In the genomic region with DNA sequence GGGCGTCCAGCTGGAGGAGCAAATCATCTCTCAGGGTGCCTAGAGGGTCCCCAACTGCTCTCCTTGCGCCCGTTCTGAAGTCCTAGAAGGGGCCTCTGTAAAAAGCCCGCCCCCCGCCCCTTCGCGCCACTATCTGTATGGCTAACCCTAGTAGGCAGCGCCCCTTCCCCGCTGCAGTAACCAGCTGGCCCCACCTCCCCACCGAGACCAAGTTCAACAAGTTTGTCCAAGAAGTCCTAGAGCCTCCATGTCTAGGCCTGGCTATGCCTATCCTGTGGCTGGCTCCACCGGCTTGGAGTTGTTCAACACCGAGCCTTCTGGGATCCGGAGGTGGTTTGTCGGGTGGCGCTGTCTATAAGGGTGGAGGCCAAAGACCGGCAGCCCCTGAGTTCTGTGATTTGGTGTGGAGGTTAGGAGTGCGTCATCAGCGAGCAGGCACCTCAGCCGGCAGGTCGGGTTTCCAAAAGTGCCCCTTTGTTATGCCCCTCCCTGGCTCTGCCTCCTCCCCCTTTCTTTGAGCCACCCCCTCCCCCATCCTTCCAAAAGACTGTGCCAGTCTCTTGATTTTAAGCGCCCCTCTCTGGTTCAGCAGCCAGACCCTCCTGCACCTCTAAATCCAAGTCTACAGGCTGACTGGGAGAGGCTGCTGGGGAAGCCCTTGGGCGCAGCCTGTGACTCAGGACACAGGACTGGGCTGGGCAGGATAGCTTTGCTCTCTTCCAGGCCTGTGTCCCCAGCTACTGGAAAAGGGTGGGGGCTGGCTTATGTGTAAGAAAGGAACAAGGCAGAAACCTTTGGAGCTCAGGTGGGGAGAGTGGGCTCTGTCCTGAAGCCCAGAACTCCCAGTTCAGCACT, we compare ENCODE assay signal across 9 mouse cellular contexts. TPM values are rescaled to one million over a fixed set of nuclear protein-coding genes. Genes with fewer than 3 reads are reported as not detected.
DNase-seq lines count a peak whose midpoint lies in the region; ATAC-seq lines count a peak whose summit lies in the region.
"Had no signal": no experiment of that assay in that cellular context is flagged by ENCODE, and none has a peak within 500 bp of the region (broad histone marks: within the 10 kb centered on the region; RNA-seq: fewer than 3 reads in every experiment).

No protein-coding gene starts in this region.

- peak overlapping the region; percentile 31; the same call in 1 of the 2 replicates for H3K27ac ChIP-seq in forebrain, embryonic 11.5 days (ENCODE audit: low read depth, low read length)
- peak overlapping the region; percentile 51 for H3K27ac ChIP-seq in liver, embryonic 15.5 days (replicated peaks)
- peak overlapping the region; percentile 82 for H3K27ac ChIP-seq in stomach, embryonic 15.5 days

- H3K36me3 ChIP-seq in forebrain, embryonic 11.5 days (ENCODE audit: control insufficient read depth, insufficient read depth, low read length), result no peaks in the 10 kb centered on the region
- H3K36me3 ChIP-seq in liver, embryonic 15.5 days (replicated peaks), result no peaks in the 10 kb centered on the region
- H3K36me3 ChIP-seq in stomach, embryonic 15.5 days, result 0 out of 2 replicates have a peak, but pooled peaks cover 12% of the 10 kb centered on the region

- peak overlapping the region; percentile 55 for H3K4me3 ChIP-seq in forebrain, embryonic 11.5 days (ENCODE audit: low read depth, low read length)
- peak overlapping the region; percentile 59 for H3K4me3 ChIP-seq in liver, embryonic 15.5 days (replicated peaks)
- H3K4me3 ChIP-seq in stomach, embryonic 15.5 days (replicated peaks), result peak overlapping the region; percentile 78

- DNase-seq in right cerebral cortex, postnatal 10 days (ENCODE audit: low spot score in 2 of 2), result peak; percentile 67 to 72
- DNase-seq in right cerebral cortex, adult 18-20 months, result no peak
- DNase-seq in adrenal gland, postnatal 14 days, result peak; percentile 65
- peak; percentile 80 for DNase-seq in forebrain, embryonic 11.5 days (ENCODE audit: low spot score)
- DNase-seq in layer of hippocampus, adult 9-10 months (ENCODE audit: low spot score), result no peak

- ATAC-seq in forebrain, embryonic 11.5 days (replicated peaks; ENCODE audit: low FRiP score), result peak; percentile 69
- peak; percentile 34 for ATAC-seq in inflammation-experienced regulatory T-cells, adult 6 months
- ATAC-seq in liver, embryonic 15.5 days (ENCODE audit: insufficient read depth), result peak; percentile 51
- ATAC-seq in stomach, embryonic 15.5 days (ENCODE audit: insufficient read depth, low FRiP score, low read depth), result peak; percentile 65

- H3K27me3 ChIP-seq in forebrain, embryonic 11.5 days (ENCODE audit: control insufficient read depth, insufficient read depth, low read length), result peaks cover 7% of the 10 kb centered on the region
- peaks cover 81% of the 10 kb centered on the region for H3K27me3 ChIP-seq in liver, embryonic 15.5 days
- H3K27me3 ChIP-seq in stomach, embryonic 15.5 days (replicated peaks), result peaks cover 12% of the 10 kb centered on the region; the same call in 1 of the 2 replicates

- peaks cover 14% of the 10 kb centered on the region for H3K4me1 ChIP-seq in forebrain, embryonic 11.5 days (replicated peaks; ENCODE audit: control insufficient read depth, insufficient read depth, low read length)
- H3K4me1 ChIP-seq in liver, embryonic 15.5 days (replicated peaks), result peaks cover 19% of the 10 kb centered on the region
- peaks cover 30% of the 10 kb centered on the region for H3K4me1 ChIP-seq in stomach, embryonic 15.5 days

- 1% methylated on average over 22 of the region's 22 CpGs for WGBS in forebrain, embryonic 11.5 days
- 5% methylated on average over 22 of the region's 22 CpGs for WGBS in liver, embryonic 15.5 days (ENCODE audit: insufficient replicate concordance)
- 2% methylated on average over 22 of the region's 22 CpGs for WGBS in stomach, embryonic 15.5 days

- H3K9me3 ChIP-seq in forebrain, embryonic 11.5 days (ENCODE audit: control insufficient read depth, low read length), result no peaks in the 10 kb centered on the region
- H3K9me3 ChIP-seq in liver, embryonic 15.5 days (replicated peaks), result no peaks in the 10 kb centered on the region
- no peaks in the 10 kb centered on the region for H3K9me3 ChIP-seq in stomach, embryonic 15.5 days

- peak overlapping the region; percentile 75 for H3K9ac ChIP-seq in forebrain, embryonic 11.5 days (ENCODE audit: low read length)
- H3K9ac ChIP-seq in liver, embryonic 15.5 days, result peak overlapping the region; percentile 39; the same call in 1 of the 2 replicates
- peak overlapping the region; percentile 45 for H3K9ac ChIP-seq in stomach, embryonic 15.5 days

- H3K4me2 ChIP-seq in forebrain, embryonic 11.5 days (ENCODE audit: low read depth, low read length, severe bottlenecking), result peak overlapping the region; percentile 97
- peak overlapping the region; percentile 65 for H3K4me2 ChIP-seq in liver, embryonic 15.5 days
- peak overlapping the region; percentile 93 for H3K4me2 ChIP-seq in stomach, embryonic 15.5 days

RNA-seq across cellular contexts. Expression of a gene that starts 1.6 kb away (rescaled TPM):
- total RNA-seq in adrenal gland, postnatal 14 days (2021), result 55.2 and 61.7 TPM in 2 replicates
- 28.9 and 34.8 TPM in 2 replicates for polyA plus RNA-seq in forebrain, embryonic 11.5 days (2014; fragmentation: Nextera tagmentation; extraction: Ambion mirVana)
- polyA plus RNA-seq in inflammation-experienced regulatory T-cells, adult 6 months (2017; shearing (Covaris generic)), result under 1 TPM in 1 of 3 experiments, not detected in 2; 0.98 TPM
- polyA plus RNA-seq in liver, embryonic 15.5 days (2015; fragmentation: Nextera tagmentation; extraction: Ambion mirVana), result 15.8 and 18.2 TPM in 2 replicates
- polyA plus RNA-seq in stomach, embryonic 15.5 days (2015; fragmentation: Nextera tagmentation; extraction: Ambion mirVana), result 42.8 and 43.8 TPM in 2 replicates

RNA-seq across cellular contexts. Expression of a gene that starts 7.4 kb away (rescaled TPM):
- total RNA-seq in adrenal gland, postnatal 14 days (2021), result 82.6 and 83.6 TPM in 2 replicates
- polyA plus RNA-seq in forebrain, embryonic 11.5 days (2014; fragmentation: Nextera tagmentation; extraction: Ambion mirVana), result 84.0 and 89.1 TPM in 2 replicates
- 10 to 100 TPM; 73.7 to 97.8 (median 96.2) TPM for polyA plus RNA-seq in inflammation-experienced regulatory T-cells, adult 6 months (2017; shearing (Covaris generic))
- polyA plus RNA-seq in liver, embryonic 15.5 days (2015; fragmentation: Nextera tagmentation; extraction: Ambion mirVana), result 60.7 and 67.9 TPM in 2 replicates
- polyA plus RNA-seq in stomach, embryonic 15.5 days (2015; fragmentation: Nextera tagmentation; extraction: Ambion mirVana), result 71.4 and 80.2 TPM in 2 replicates

RNA-seq across cellular contexts. Expression of a gene that starts 20.6 kb away (rescaled TPM):
- 10.0 and 12.1 TPM in 2 replicates for total RNA-seq in adrenal gland, postnatal 14 days (2021)
- 9.9 and 10.8 TPM in 2 replicates for polyA plus RNA-seq in forebrain, embryonic 11.5 days (2014; fragmentation: Nextera tagmentation; extraction: Ambion mirVana)
- polyA plus RNA-seq in inflammation-experienced regulatory T-cells, adult 6 months (2017; shearing (Covaris generic)), result 10 to 100 TPM; 56.2 to 82.8 (median 75.2) TPM
- polyA plus RNA-seq in liver, embryonic 15.5 days (2015; fragmentation: Nextera tagmentation; extraction: Ambion mirVana), result 5.8 and 6.1 TPM in 2 replicates
- polyA plus RNA-seq in stomach, embryonic 15.5 days (2015; fragmentation: Nextera tagmentation; extraction: Ambion mirVana), result 18.2 and 18.5 TPM in 2 replicates

RNA-seq across cellular contexts. Expression of a gene that starts 54.7 kb away (rescaled TPM):
- 34.4 and 39.4 TPM in 2 replicates for total RNA-seq in adrenal gland, postnatal 14 days (2021)
- 28.7 and 36.7 TPM in 2 replicates for polyA plus RNA-seq in forebrain, embryonic 11.5 days (2014; fragmentation: Nextera tagmentation; extraction: Ambion mirVana)
- polyA plus RNA-seq in inflammation-experienced regulatory T-cells, adult 6 months (2017; shearing (Covaris generic)), result 10 to 100 TPM; 13.3 to 18.2 (median 15.0) TPM
- 9.9 and 10.1 TPM in 2 replicates for polyA plus RNA-seq in liver, embryonic 15.5 days (2015; fragmentation: Nextera tagmentation; extraction: Ambion mirVana)
- polyA plus RNA-seq in stomach, embryonic 15.5 days (2015; fragmentation: Nextera tagmentation; extraction: Ambion mirVana), result 19.8 and 20.8 TPM in 2 replicates

RNA-seq across cellular contexts. Expression of a gene that starts 54.7 kb away (rescaled TPM):
- 41.7 and 45.0 TPM in 2 replicates for total RNA-seq in adrenal gland, postnatal 14 days (2021)
- polyA plus RNA-seq in forebrain, embryonic 11.5 days (2014; fragmentation: Nextera tagmentation; extraction: Ambion mirVana), result 1.6 and 2.0 TPM in 2 replicates
- polyA plus RNA-seq in inflammation-experienced regulatory T-cells, adult 6 months (2017; shearing (Covaris generic)), result 1 to 10 TPM in 2 of 3 experiments, under 1 TPM in 1; 0.33 to 2.8 (median 1.4) TPM
- polyA plus RNA-seq in liver, embryonic 15.5 days (2015; fragmentation: Nextera tagmentation; extraction: Ambion mirVana), result 20.4 and 21.0 TPM in 2 replicates
- 4.8 and 6.0 TPM in 2 replicates for polyA plus RNA-seq in stomach, embryonic 15.5 days (2015; fragmentation: Nextera tagmentation; extraction: Ambion mirVana)
- total RNA-seq: hematopoietic stem cell, adult 5-6 weeks had no signal

Comparison
In these comparisons a context has a peak if more than half of its experiments do, and no peak if none do; other contexts are left out.
1. DNase-seq: peak in right cerebral cortex, postnatal 10 days (2 of 2), adrenal gland, postnatal 14 days (single experiment) and forebrain, embryonic 11.5 days (single experiment); none in right cerebral cortex, adult 18-20 months (single experiment) and layer of hippocampus, adult 9-10 months (single experiment).
2. H3K27ac ChIP-seq: peak in every context shown above with its lines; median percentile 82 in stomach, embryonic 15.5 days; 51 in liver, embryonic 15.5 days; 31 in forebrain, embryonic 11.5 days.
3. Peak in every context shown above with its lines, with median percentiles within 50 percentile points of each other: ATAC-seq, H3K4me2 ChIP-seq, H3K4me3 ChIP-seq and H3K9ac ChIP-seq.